Mouse (Mus musculus): ENCODE measurements at regions not wholly inside any gene's neighbourhood (a gene's known extent, or its start where the extent isn't known, plus 50 kb on each side); places are given as distances from the start of the nearest gene placed in this dataset.

DNA sequence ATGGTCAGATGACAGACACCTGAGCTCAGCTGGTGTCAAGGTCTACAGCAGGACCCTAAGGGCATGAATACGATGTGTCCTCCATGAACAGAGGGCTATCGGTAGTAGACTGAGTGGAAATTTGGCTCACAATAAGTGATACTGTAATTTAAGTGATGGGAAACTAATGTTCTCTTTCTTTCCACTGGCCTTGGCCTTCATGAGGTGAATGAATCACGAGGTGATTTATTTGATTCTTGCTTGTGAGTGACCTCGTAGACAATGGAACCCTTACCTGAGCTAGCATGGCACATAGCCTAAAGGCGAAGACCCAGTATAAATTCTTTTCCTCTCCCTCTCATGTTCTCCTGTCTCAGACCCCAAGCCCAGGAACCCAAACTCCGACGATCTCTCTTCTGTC lies 54.1 kb upstream of the Gm5148 start:
- TF ChIP-seq EP300 (IDR thresholded peaks at IDR 0.05): no peak
- no peak for TF ChIP-seq CTCF (IDR thresholded peaks at IDR 0.05)
